Mouse (Mus musculus): ENCODE measurements around the gene Cxcl3. TPM values are rescaled to one million over a fixed set of nuclear protein-coding genes. Genes with fewer than 3 reads are reported as not detected.

Gene Cxcl3
- polyA plus RNA-seq, 1 experiment, result not detected

GRCm38 (mm10) chr5:90759077-90760065, 26.5 kb upstream of the Cxcl3 start, which contains the start of gene Cxcl5:
Cxcl5 (plus strand) TSS chr5:90759360.
- no peak for TF ChIP-seq MAX (IDR thresholded peaks at IDR 0.05)
- peak within 1 kb of the TSS; percentile 27 for H3K4me3 ChIP-seq (ENCODE audit: insufficient read depth, poor library complexity, severe bottlenecking)
- no peak within 1 kb of the TSS for H3ac ChIP-seq (ENCODE audit: control insufficient read depth, insufficient read length, low read depth)
- H3K79me2 ChIP-seq (ENCODE audit: control insufficient read depth, insufficient read depth), result no peaks in the 10 kb centered on the region
- H3K36me3 ChIP-seq (ENCODE audit: control insufficient read depth, insufficient read depth), result no peaks in the 10 kb centered on the region
- H3K27me3 ChIP-seq (ENCODE audit: control insufficient read depth, insufficient read depth, insufficient read length), result no peaks in the 10 kb centered on the region
- H3K79me3 ChIP-seq (ENCODE audit: low read depth), result no peaks in the 10 kb centered on the region

- Histone ChIP-seq H3K79me2 (ENCODE audit: control insufficient read depth, insufficient read depth) (no peaks in the 10 kb centered on the region), H3ac (ENCODE audit: control insufficient read depth, insufficient read length, low read depth) (no peak overlapping the region), H3K79me3 (ENCODE audit: low read depth) (no peaks in the 10 kb centered on the region), H3K36me3 (ENCODE audit: control insufficient read depth, insufficient read depth) (no peaks in the 10 kb centered on the region), H3K4me3 (ENCODE audit: insufficient read depth, poor library complexity, severe bottlenecking) (no peak overlapping the region), H3K27me3 (ENCODE audit: control insufficient read depth, insufficient read depth, insufficient read length) (no peaks in the 10 kb centered on the region)
- TF ChIP-seq MYOG (IDR thresholded peaks at IDR 0.05; ENCODE audit: control insufficient read depth, extremely low read depth, insufficient read length) (no peak), FOSL1 (IDR thresholded peaks at IDR 0.05; ENCODE audit: insufficient read depth, low read length, poor library complexity, severe bottlenecking) (no peak), USF1 (IDR thresholded peaks at IDR 0.05; ENCODE audit: low read depth) (no peak), MYOD1 (IDR thresholded peaks at IDR 0.05; ENCODE audit: control insufficient read depth, insufficient read length, low read depth) (no peak), CTCF (IDR thresholded peaks at IDR 0.05; ENCODE audit: control insufficient read depth, insufficient read depth, insufficient read length) (no peak), MAX (IDR thresholded peaks at IDR 0.05) (no peak), CEBPB (IDR thresholded peaks at IDR 0.05; ENCODE audit: low read depth) (no peak)
These were observed 25.6 kb upstream of the Cxcl3 start for GRCm38 (mm10) chr5:90760303-90760702.

GRCm38 (mm10) chr5:90760844-90761243, 25.1 kb upstream of the Cxcl3 start:
- TF ChIP-seq USF1 (IDR thresholded peaks at IDR 0.05; ENCODE audit: low read depth) (no peak), CTCF (IDR thresholded peaks at IDR 0.05; ENCODE audit: control insufficient read depth, insufficient read depth, insufficient read length) (no peak), MYOG (IDR thresholded peaks at IDR 0.05; ENCODE audit: control insufficient read depth, extremely low read depth, insufficient read length) (no peak), MYOD1 (IDR thresholded peaks at IDR 0.05; ENCODE audit: control insufficient read depth, insufficient read length, low read depth) (no peak), FOSL1 (IDR thresholded peaks at IDR 0.05; ENCODE audit: insufficient read depth, low read length, poor library complexity, severe bottlenecking) (no peak), MAX (IDR thresholded peaks at IDR 0.05) (no peak), CEBPB (IDR thresholded peaks at IDR 0.05; ENCODE audit: low read depth) (no peak)
- Histone ChIP-seq H3K27me3 (ENCODE audit: control insufficient read depth, insufficient read depth, insufficient read length) (no peaks in the 10 kb centered on the region), H3K79me3 (ENCODE audit: low read depth) (no peaks in the 10 kb centered on the region), H3K4me3 (ENCODE audit: insufficient read depth, poor library complexity, severe bottlenecking) (no peak overlapping the region), H3K36me3 (ENCODE audit: control insufficient read depth, insufficient read depth) (no peaks in the 10 kb centered on the region), H3K79me2 (ENCODE audit: control insufficient read depth, insufficient read depth) (no peaks in the 10 kb centered on the region), H3ac (ENCODE audit: control insufficient read depth, insufficient read length, low read depth) (no peak overlapping the region)

DNA sequence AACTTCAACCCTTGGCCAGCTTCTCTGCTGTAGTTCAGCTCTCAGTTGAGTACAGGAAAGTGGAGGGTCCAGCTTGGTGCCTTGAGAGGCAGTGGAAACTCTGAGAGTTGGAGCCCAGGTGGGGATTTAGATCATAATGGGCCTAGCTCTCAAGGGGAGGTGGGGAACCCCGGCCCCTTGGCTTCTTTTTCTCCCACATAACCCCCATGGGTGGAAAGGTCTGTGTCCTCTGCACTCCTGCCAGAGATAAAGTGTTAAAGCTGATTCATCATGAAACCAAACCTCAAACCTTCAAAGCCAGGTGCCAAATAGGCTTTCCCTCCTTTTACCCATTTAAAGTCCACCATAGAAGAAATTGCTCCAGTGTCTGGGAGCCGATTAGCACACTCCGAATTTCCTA, 24.1 kb upstream of the Cxcl3 start:
- Histone ChIP-seq H3K79me3 (ENCODE audit: low read depth) (no peaks in the 10 kb centered on the region), H3K27me3 (ENCODE audit: control insufficient read depth, insufficient read depth, insufficient read length) (no peaks in the 10 kb centered on the region), H3K36me3 (ENCODE audit: control insufficient read depth, insufficient read depth) (no peaks in the 10 kb centered on the region), H3K4me3 (ENCODE audit: insufficient read depth, poor library complexity, severe bottlenecking) (no peak overlapping the region), H3ac (ENCODE audit: control insufficient read depth, insufficient read length, low read depth) (no peak overlapping the region), H3K79me2 (ENCODE audit: control insufficient read depth, insufficient read depth) (no peaks in the 10 kb centered on the region)
- no peak for TF ChIP-seq CTCF (IDR thresholded peaks at IDR 0.05; ENCODE audit: control insufficient read depth, insufficient read depth, insufficient read length)
- TF ChIP-seq CEBPB (IDR thresholded peaks at IDR 0.05; ENCODE audit: low read depth), result no peak
- no peak for TF ChIP-seq MYOD1 (IDR thresholded peaks at IDR 0.05; ENCODE audit: control insufficient read depth, insufficient read length, low read depth)
- TF ChIP-seq FOSL1 (IDR thresholded peaks at IDR 0.05; ENCODE audit: insufficient read depth, low read length, poor library complexity, severe bottlenecking), result no peak
- no peak for TF ChIP-seq USF1 (IDR thresholded peaks at IDR 0.05; ENCODE audit: low read depth)
- no peak for TF ChIP-seq MAX (IDR thresholded peaks at IDR 0.05)
- TF ChIP-seq MYOG (IDR thresholded peaks at IDR 0.05; ENCODE audit: control insufficient read depth, extremely low read depth, insufficient read length), result no peak

- Histone ChIP-seq H3ac (ENCODE audit: control insufficient read depth, insufficient read length, low read depth) (no peak overlapping the region), H3K27me3 (ENCODE audit: control insufficient read depth, insufficient read depth, insufficient read length) (no peaks in the 10 kb centered on the region), H3K4me3 (ENCODE audit: insufficient read depth, poor library complexity, severe bottlenecking) (no peak overlapping the region), H3K36me3 (ENCODE audit: control insufficient read depth, insufficient read depth) (no peaks in the 10 kb centered on the region), H3K79me3 (ENCODE audit: low read depth) (no peaks in the 10 kb centered on the region), H3K79me2 (ENCODE audit: control insufficient read depth, insufficient read depth) (no peaks in the 10 kb centered on the region)
- TF ChIP-seq CTCF (IDR thresholded peaks at IDR 0.05; ENCODE audit: control insufficient read depth, insufficient read depth, insufficient read length) (no peak), MYOD1 (IDR thresholded peaks at IDR 0.05; ENCODE audit: control insufficient read depth, insufficient read length, low read depth) (peak; percentile 31), MYOG (IDR thresholded peaks at IDR 0.05; ENCODE audit: control insufficient read depth, extremely low read depth, insufficient read length) (no peak), USF1 (IDR thresholded peaks at IDR 0.05; ENCODE audit: low read depth) (no peak), MAX (IDR thresholded peaks at IDR 0.05) (peak; percentile 88), FOSL1 (IDR thresholded peaks at IDR 0.05; ENCODE audit: insufficient read depth, low read length, poor library complexity, severe bottlenecking) (peak; percentile 3), CEBPB (IDR thresholded peaks at IDR 0.05; ENCODE audit: low read depth) (no peak)
These were observed 21.8 kb upstream of the Cxcl3 start for GRCm38 (mm10) chr5:90763912-90764665.

All from C2C12 (cell line).